Mouse (Mus musculus) myocyte (in vitro differentiated cells): ENCODE measurements around the gene Nek11.

Experiments
- MAX ChIP-seq: IDR thresholded peaks from one replicate; pipeline ENCODE4 v1.6.1; 2011; ENCODE audit warnings: low read depth, mild to moderate bottlenecking, control low read depth
- POLR2A ChIP-seq: IDR thresholded peaks from one replicate; pipeline ENCODE4 v1.6.1; 2011; ENCODE audit warnings: low read depth, mild to moderate bottlenecking, control low read depth, moderate library complexity; ENCODE audit not compliant: insufficient read length
- POLR2AphosphoS2 ChIP-seq: IDR thresholded peaks from one replicate; pipeline ENCODE4 v1.6.1; 2011; ENCODE audit warnings: low read depth, control low read depth; ENCODE audit not compliant: insufficient read length
- TCF3 ChIP-seq: IDR thresholded peaks from one replicate; pipeline ENCODE4 v1.6.1; 2011; ENCODE audit warnings: low read depth, control low read depth; ENCODE audit not compliant: insufficient read length

- TF ChIP-seq POLR2A (no peak), TCF3 (no peak), POLR2AphosphoS2 (no peak), MAX (no peak)
These were observed 29.1 kb downstream of the Nek11 start for GRCm38 (mm10) chr9:105366199-105366598.
